Mouse (Mus musculus) stomach, postnatal 0 days (tissue): Measurements from ENCODE around the gene Rhobtb3.

ENCODE experiments used
- CTCF ChIP-seq: IDR thresholded peaks from 2 replicates; pipeline ENCODE4 v1.5.1; 2016; ENCODE audit warnings: antibody characterized with exemption, low read depth, mild to moderate bottlenecking, moderate library complexity
- EP300 ChIP-seq: optimal IDR thresholded peaks from 2 replicates; pipeline ENCODE3; 2016; ENCODE audit warnings: antibody characterized with exemption

DNA sequence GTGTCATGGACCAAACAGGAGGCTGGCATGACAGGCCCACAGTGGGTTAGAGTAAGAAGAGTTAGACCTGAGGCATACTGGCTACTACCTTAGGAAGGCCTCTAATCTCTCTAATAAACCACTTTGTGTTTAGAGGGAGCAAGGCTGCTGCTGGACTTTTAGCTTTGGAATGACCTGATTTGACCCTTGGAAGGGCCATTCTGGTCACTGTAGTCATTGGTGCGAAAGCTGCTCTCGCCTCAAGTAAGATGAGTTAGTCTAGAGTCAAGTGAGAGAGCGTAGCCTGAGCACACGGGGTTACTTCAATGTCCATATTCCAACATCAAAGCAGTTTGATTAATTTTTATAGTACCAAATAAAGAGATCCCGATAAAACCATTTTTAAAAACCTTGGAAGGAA is 100.4 kb downstream of the Rhobtb3 start:
- TF ChIP-seq CTCF (no peak), EP300 (no peak)
